Mouse (Mus musculus) large intestine, adult 2 months (tissue): Measurements from ENCODE around the gene Zfp791. TPM values are rescaled to one million over a fixed set of nuclear protein-coding genes. Genes with fewer than 3 reads are reported as not detected.

ENCODE experiments used
- DNase-seq: peaks from one replicate; pipeline ENCODE4 v3.0.0-alpha.2; 2012; ENCODE audit warnings: low read depth, low spot score
- WGBS: fragments of 180-500 bp; shearing (Covaris S2); methylation state at CpG from one replicate; pipeline ENCODE4 v1.1.7; 2018; 5-methylcytosine and 5-hydroxymethylcytosine counted together
- polyA plus RNA-seq: library from polyadenylated mRNA; depleted of rRNA; stranded (reverse); fragments of >200 nt; gene quantifications from 2 replicates; pipeline ENCODE4 v1.2.3, GENCODE M21; 2012; rRNA removed

The Zfp791 gene
- polyA plus RNA-seq, 1 experiment = 1.5 TPM

GRCm38 (mm10) chr8:85059879-85060616 lies 62.8 kb downstream of the Zfp791 start, which contains the start of gene Fbxw9:
TSS of gene Fbxw9 (plus strand) at chr8:85060055.
- DNase-seq = peak; percentile 84
- WGBS = under 1% methylated on average over 53 of the region's 53 CpGs

Other genes with a start within 250 kb of the Zfp791 start
- gene Gcdh, start 229.2 kb downstream of the Zfp791 start, polyA plus RNA-seq = 38.6 and 64.2 TPM in 2 replicates
- 0.38 and 0.43 TPM in 2 replicates for gene Klf1, start 221.2 kb downstream of the Zfp791 start, polyA plus RNA-seq
- 8.4 and 8.7 TPM in 2 replicates for gene Dnase2a, start 214.5 kb downstream of the Zfp791 start, polyA plus RNA-seq
- 0.36 and 0.49 TPM in 2 replicates for gene Mast1, start 185.7 kb downstream of the Zfp791 start, polyA plus RNA-seq
- not detected in 2 replicates for gene Rtbdn, start 176.1 kb downstream of the Zfp791 start, polyA plus RNA-seq
- 1.2 and 1.4 TPM in 2 replicates for gene Gm49661, start 153.7 kb downstream of the Zfp791 start, polyA plus RNA-seq
- 183 and 200 TPM in 2 replicates for gene Prdx2, start 153.5 kb downstream of the Zfp791 start, polyA plus RNA-seq
- 48.2 and 52.8 TPM in 2 replicates for gene Rnaseh2a, start 153.3 kb downstream of the Zfp791 start, polyA plus RNA-seq
- gene Junb, start 144.4 kb downstream of the Zfp791 start, polyA plus RNA-seq = 80.2 and 118 TPM in 2 replicates
- 33.8 and 49.0 TPM in 2 replicates for gene Hook2, start 132.5 kb downstream of the Zfp791 start, polyA plus RNA-seq
- gene Best2, start 108.6 kb downstream of the Zfp791 start, polyA plus RNA-seq = 0.33 TPM in 1 of 2 replicates, not detected in the other
- gene Asna1, start 97.8 kb downstream of the Zfp791 start, polyA plus RNA-seq = 142 and 146 TPM in 2 replicates
- gene Trir, start 96.3 kb downstream of the Zfp791 start, polyA plus RNA-seq = 93.9 and 101 TPM in 2 replicates
- gene Tnpo2, start 86.2 kb downstream of the Zfp791 start, polyA plus RNA-seq = 34.5 and 50.7 TPM in 2 replicates
- gene Fbxw9, start 63.0 kb downstream of the Zfp791 start, polyA plus RNA-seq = 33.9 and 40.8 TPM in 2 replicates
- 0.73 and 1.0 TPM in 2 replicates for gene Gm5741, start 55.1 kb downstream of the Zfp791 start, polyA plus RNA-seq
- gene Dhps, start 51.3 kb downstream of the Zfp791 start, polyA plus RNA-seq = 33.3 and 41.4 TPM in 2 replicates
- 121 and 139 TPM in 2 replicates for gene Wdr83os, start 42.4 kb downstream of the Zfp791 start, polyA plus RNA-seq
- gene Wdr83, start 41.8 kb downstream of the Zfp791 start, polyA plus RNA-seq = 29.4 and 33.9 TPM in 2 replicates
- 37.4 and 64.2 TPM in 2 replicates for gene Man2b1, start 39.8 kb downstream of the Zfp791 start, polyA plus RNA-seq
- gene Cks1brt, start 28.8 kb upstream of the Zfp791 start, polyA plus RNA-seq = not detected in 2 replicates
- not detected in 2 replicates for gene Olfr371, start 102.9 kb upstream of the Zfp791 start, polyA plus RNA-seq
- 8.2 and 11.3 TPM in 2 replicates for gene Orc6, start 176.5 kb upstream of the Zfp791 start, polyA plus RNA-seq
- 19.7 and 20.9 TPM in 2 replicates for gene Vps35, start 176.7 kb upstream of the Zfp791 start, polyA plus RNA-seq